Mouse (Mus musculus) lung, embryonic 14.5 days (tissue): ENCODE data around the gene Rnf151. TPM values are rescaled to one million over a fixed set of nuclear protein-coding genes. Genes with fewer than 3 reads are reported as not detected.

ENCODE experiments used
- ATAC-seq: fragments of 200-750 bp; cut with Nextera tagmentation; 2 replicates; pipeline ENCODE4 v1.8.0; 2017; ENCODE audit warnings: mild to moderate bottlenecking, moderate TSS enrichment, moderate library complexity; ENCODE audit not compliant: insufficient read depth
- DNase-seq: peaks from one replicate; pipeline ENCODE4 v3.0.0-alpha.2; 2015
- H3K27ac ChIP-seq: fragments of 300-500 bp; sonication (generic); 2 replicates; pipeline ENCODE4 v1.5.1; 2014; ENCODE audit warnings: low read depth, mild to moderate bottlenecking, moderate library complexity
- H3K27me3 ChIP-seq: fragments of 300-500 bp; sonication (generic); 2 replicates; pipeline ENCODE4 v1.6.1; 2014; ENCODE audit warnings: low read length, control low read depth; ENCODE audit not compliant: insufficient read depth
- H3K36me3 ChIP-seq: fragments of 300-500 bp; sonication (generic); 2 replicates; pipeline ENCODE4 v1.6.1; 2014; ENCODE audit warnings: control low read depth; ENCODE audit not compliant: insufficient read depth
- H3K4me1 ChIP-seq: fragments of 300-500 bp; sonication (generic); 2 replicates; pipeline ENCODE4 v1.6.1; 2014; ENCODE audit warnings: antibody characterized with exemption, control low read depth; ENCODE audit not compliant: insufficient read depth
- H3K4me2 ChIP-seq: fragments of 300-500 bp; sonication (generic); 2 replicates; pipeline ENCODE4 v1.6.1; 2014; ENCODE audit warnings: mild to moderate bottlenecking
- H3K4me3 ChIP-seq: fragments of 300-500 bp; sonication (generic); 2 replicates; pipeline ENCODE4 v1.5.1; 2014; ENCODE audit warnings: low read depth, low read length
- H3K9ac ChIP-seq: fragments of 300-500 bp; sonication (generic); 2 replicates; pipeline ENCODE4 v1.6.1; 2014
- H3K9me3 ChIP-seq: fragments of 300-500 bp; sonication (generic); 2 replicates; pipeline ENCODE4 v1.6.1; 2016; ENCODE audit warnings: low read depth, low read length, control low read depth
- CTCF ChIP-seq: IDR thresholded peaks from 2 replicates; pipeline ENCODE4 v1.5.1; 2016; ENCODE audit warnings: antibody characterized with exemption, low read depth
- WGBS: fragments of 180-500 bp; shearing (Covaris S2); extraction: QIAGEN DNeasy Blood & Tissue Kit; methylation state at CpG from one replicate; pipeline ENCODE4 v1.1.7; 2014; 5-methylcytosine and 5-hydroxymethylcytosine counted together
- polyA plus RNA-seq: library from polyadenylated mRNA; unstranded; fragments of >200 nt; fragmentation: Nextera tagmentation; extraction: Ambion mirVana; gene quantifications from 2 replicates; pipeline ENCODE4 v1.2.1, GENCODE M21; 2014

Gene Rnf151
- polyA plus RNA-seq, 1 experiment from 2014 or later: 0.71 TPM

GRCm38 (mm10) chr17:24738238-24738637, 20.4 kb upstream of the Rnf151 start:
- peaks cover 12% of the 10 kb centered on the region; the same call in 1 of the 2 replicates for H3K36me3 ChIP-seq
- no peak for ATAC-seq
- WGBS: 72% methylated on average over 4 of the region's 4 CpGs

GRCm38 (mm10) chr17:24737135-24737810, 19.4 kb upstream of the Rnf151 start:
- Histone ChIP-seq H3K27me3 (no peaks in the 10 kb centered on the region), H3K9ac (peak overlapping the region; percentile 76), H3K36me3 (peaks cover 8% of the 10 kb centered on the region; the same call in 1 of the 2 replicates), H3K27ac (no peak overlapping the region), H3K4me3 (peak overlapping the region; percentile 65), H3K4me2 (peak overlapping the region; percentile 83), H3K9me3 (no peaks in the 10 kb centered on the region), H3K4me1 (peaks cover 11% of the 10 kb centered on the region)
- TF ChIP-seq CTCF: peak; percentile 25; the same call in 1 of the 2 replicates
- ATAC-seq (no peak), DNase-seq (no peak)
- 26% methylated on average over 8 of the region's 8 CpGs for WGBS

More at GRCm38 (mm10) chr17:24738238-24738637, 20.4 kb upstream of the Rnf151 start:
- Histone ChIP-seq H3K27ac (no peak overlapping the region), H3K4me1 (peaks cover 11% of the 10 kb centered on the region), H3K27me3 (no peaks in the 10 kb centered on the region), H3K9ac (no peak overlapping the region), H3K9me3 (no peaks in the 10 kb centered on the region), H3K4me2 (no peak overlapping the region), H3K4me3 (no peak overlapping the region)
- DNase-seq: no peak
- TF ChIP-seq CTCF: no peak

GRCm38 (mm10) chr17:24736330-24737051, 18.6 kb upstream of the Rnf151 start, which contains the start of gene Msrb1:
Msrb1 (plus strand) TSS chr17:24736642.
- Histone ChIP-seq H3K27me3 (no peaks in the 10 kb centered on the region), H3K27ac (peak within 1 kb of the TSS; percentile 59), H3K4me1 (peaks cover 11% of the 10 kb centered on the region), H3K4me2 (peak within 1 kb of the TSS; percentile 83), H3K9me3 (no peaks in the 10 kb centered on the region), H3K36me3 (no peaks in the 10 kb centered on the region), H3K9ac (peak within 1 kb of the TSS; percentile 76), H3K4me3 (peak within 1 kb of the TSS; percentile 65)
- ATAC-seq (peak; percentile 97), DNase-seq (peak; percentile 99)
- no peak for TF ChIP-seq CTCF
- 2% methylated on average over 29 of the region's 29 CpGs for WGBS

- WGBS: 85% methylated on average over 7 of the region's 7 CpGs
- no peak overlapping the region for H3K27ac ChIP-seq
- H3K4me3 ChIP-seq: no peak overlapping the region
- no peak overlapping the region for H3K4me2 ChIP-seq
- TF ChIP-seq CTCF: no peak
- peaks cover 11% of the 10 kb centered on the region for H3K4me1 ChIP-seq
- H3K27me3 ChIP-seq: no peaks in the 10 kb centered on the region
- no peak for DNase-seq
- ATAC-seq: no peak
- no peaks in the 10 kb centered on the region for H3K36me3 ChIP-seq
- no peak overlapping the region for H3K9ac ChIP-seq
- H3K9me3 ChIP-seq: no peaks in the 10 kb centered on the region
These were observed 17.6 kb upstream of the Rnf151 start for GRCm38 (mm10) chr17:24735446-24735845.

GRCm38 (mm10) chr17:24734513-24734912, 16.6 kb upstream of the Rnf151 start:
- DNase-seq: no peak
- Histone ChIP-seq H3K4me3 (no peak overlapping the region), H3K4me2 (no peak overlapping the region), H3K4me1 (peaks cover 11% of the 10 kb centered on the region), H3K27me3 (no peaks in the 10 kb centered on the region), H3K36me3 (no peaks in the 10 kb centered on the region), H3K9me3 (no peaks in the 10 kb centered on the region), H3K27ac (no peak overlapping the region), H3K9ac (no peak overlapping the region)
- ATAC-seq: no peak
- 78% methylated on average over 1 of the region's 1 CpGs for WGBS
- TF ChIP-seq CTCF: no peak

GRCm38 (mm10) chr17:24733434-24734050, 15.7 kb upstream of the Rnf151 start:
- Histone ChIP-seq H3K4me1 (peaks cover 11% of the 10 kb centered on the region), H3K9me3 (no peaks in the 10 kb centered on the region), H3K9ac (no peak overlapping the region), H3K27me3 (no peaks in the 10 kb centered on the region), H3K36me3 (no peaks in the 10 kb centered on the region), H3K4me3 (no peak overlapping the region), H3K4me2 (no peak overlapping the region), H3K27ac (no peak overlapping the region)
- WGBS: 87% methylated on average over 21 of the region's 21 CpGs
- DNase-seq: no peak
- no peak for ATAC-seq
- no peak for TF ChIP-seq CTCF
